Mouse (Mus musculus) small intestine, adult 2 months (tissue): Measurements from ENCODE around the gene Uaca.

ENCODE experiments used
- CTCF ChIP-seq: fragments of 200-500 bp; IDR thresholded peaks from 2 replicates; pipeline ENCODE4 v1.5.1; 2012; ENCODE audit warnings: low read depth, mild to moderate bottlenecking, control low read depth, inconsistent platforms, low read length, moderate library complexity, mixed read lengths; ENCODE audit not compliant: insufficient replicate concordance, insufficient read length; ENCODE audit errors: extremely low read depth
- POLR2A ChIP-seq: fragments of 200-500 bp; IDR thresholded peaks from 2 replicates; pipeline ENCODE4 v1.6.1; 2012; ENCODE audit warnings: low read depth, mild to moderate bottlenecking, control low read depth, inconsistent platforms, low read length, moderate library complexity

DNA sequence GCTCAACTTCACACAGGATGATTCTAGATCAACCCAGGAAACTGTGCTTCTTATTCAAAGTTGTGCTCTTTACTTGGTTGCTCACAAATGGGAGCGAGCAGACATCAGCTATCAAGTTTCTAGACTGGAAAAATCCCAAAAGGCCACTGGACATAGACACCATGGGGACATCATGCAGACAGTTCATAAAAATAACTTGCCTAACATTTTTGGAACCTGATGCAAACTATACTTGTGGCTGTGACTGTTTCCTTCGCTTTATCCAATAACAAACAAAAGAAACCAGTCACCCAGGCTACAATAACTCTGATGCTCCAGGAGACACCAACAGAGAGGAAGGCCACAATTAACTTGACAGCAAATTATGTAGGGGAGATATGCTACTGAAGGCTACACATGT, 4.1 kb upstream of the Uaca start:
- TF ChIP-seq CTCF (no peak), POLR2A (no peak)
